Mouse (Mus musculus) heart, adult 2 months (tissue): Measurements from ENCODE around the gene Txk.

Experiments used
- CTCF ChIP-seq: fragments of 200-600 bp; IDR thresholded peaks from 2 replicates; pipeline ENCODE4 v1.8.1; 2022; ENCODE audit warnings: antibody characterized with exemption, mild to moderate bottlenecking, moderate library complexity
- EP300 ChIP-seq: fragments of 200-500 bp; IDR thresholded peaks from 2 replicates; pipeline ENCODE4 v1.6.1; 2011; ENCODE audit warnings: low read depth, low read length, control low read depth; ENCODE audit not compliant: insufficient read depth
- POLR2A ChIP-seq: fragments of 200-500 bp; IDR thresholded peaks from 2 replicates; pipeline ENCODE4 v1.6.1; 2011; ENCODE audit warnings: mild to moderate bottlenecking, low read depth, low read length, control low read depth; ENCODE audit not compliant: insufficient read depth

DNA sequence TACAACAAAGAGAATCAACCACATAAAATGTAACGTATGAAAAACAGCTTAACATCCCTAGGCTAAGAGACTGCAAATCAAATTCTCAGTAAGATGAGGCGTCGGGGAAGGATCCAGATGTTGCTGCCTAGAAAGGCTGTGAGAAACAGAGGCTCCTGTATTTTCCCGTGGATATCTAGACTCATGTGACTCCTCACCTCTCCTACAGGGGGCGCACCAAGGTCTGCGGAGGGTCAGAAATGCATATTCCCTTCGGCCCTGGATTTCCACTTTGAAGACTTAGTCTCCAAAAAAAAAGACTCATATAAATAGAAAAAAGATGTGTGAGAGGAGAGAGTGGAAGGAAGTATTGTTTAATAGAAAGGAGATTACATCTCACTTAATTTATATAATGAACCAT is 32.0 kb downstream of the Txk start:
- peak; percentile 39 for TF ChIP-seq CTCF
- no peak for TF ChIP-seq EP300
- no peak for TF ChIP-seq POLR2A
